Mouse (Mus musculus): Measurements from ENCODE around the gene Dennd1a.

Gene Dennd1a

DNA sequence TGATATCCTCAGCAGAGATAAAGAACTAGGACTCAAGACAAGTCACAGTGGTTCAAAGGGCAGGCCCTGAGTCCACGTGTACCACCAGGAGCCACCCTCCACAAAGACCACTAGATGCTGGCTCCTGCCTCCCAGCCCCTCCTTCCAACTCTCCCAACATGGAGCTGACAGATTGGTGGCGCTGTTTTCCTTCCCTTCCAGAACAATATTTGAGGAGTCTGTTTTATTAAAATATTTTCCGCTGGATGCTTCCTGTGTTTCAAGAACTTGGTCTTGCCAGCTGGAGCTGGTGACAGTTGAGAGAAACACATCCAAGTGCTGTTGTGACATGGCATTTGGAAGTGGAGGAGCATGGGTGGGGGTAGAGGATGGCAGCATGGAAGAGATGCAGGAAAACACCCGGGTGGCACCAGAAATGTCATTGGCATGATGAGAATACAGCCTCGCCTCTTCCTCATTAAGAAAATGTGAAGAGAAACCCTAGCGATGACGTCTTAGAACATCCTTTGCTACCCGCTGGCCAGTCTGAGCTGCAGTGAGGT, 472.3 kb downstream of the Dennd1a start:
- no peak for DNase-seq (ENCODE audit: low read depth)

- DNase-seq (ENCODE audit: low read depth) = no peak
Observed at GRCm38 (mm10) chr2:37812401-37812800, 474.8 kb downstream of the Dennd1a start.

DNA sequence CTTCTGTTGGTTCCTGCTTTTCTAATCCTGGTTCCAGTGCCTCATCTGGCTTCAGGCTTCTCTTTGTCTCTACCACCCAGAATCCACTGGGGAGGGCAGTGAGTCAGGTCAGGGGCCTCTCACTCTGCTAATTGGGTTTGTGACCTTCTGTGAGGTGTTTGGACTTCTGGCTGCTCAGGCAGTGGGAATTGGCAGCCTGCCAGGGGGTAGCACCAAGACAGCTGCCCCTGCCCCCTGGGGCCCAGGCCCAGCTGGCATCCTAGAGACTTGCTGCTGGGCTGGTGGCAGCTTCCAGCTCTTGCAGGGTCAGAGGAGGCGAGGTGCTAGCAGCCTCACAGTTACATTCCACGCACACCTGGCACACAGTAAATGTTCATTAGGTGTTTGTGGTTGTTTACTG, 475.5 kb downstream of the Dennd1a start:
- no peak for DNase-seq (ENCODE audit: low read depth)

- peak; percentile 55 for DNase-seq (ENCODE audit: low read depth)
Observed at GRCm38 (mm10) chr2:37802610-37803212, 484.5 kb downstream of the Dennd1a start.

- DNase-seq (ENCODE audit: low read depth) = no peak
Observed at GRCm38 (mm10) chr2:37801687-37802086, 485.5 kb downstream of the Dennd1a start.

GRCm38 (mm10) chr2:37799137-37799536, 488.1 kb downstream of the Dennd1a start:
- no peak for DNase-seq (ENCODE audit: low read depth)

GRCm38 (mm10) chr2:37797046-37797445, 490.1 kb downstream of the Dennd1a start:
- DNase-seq (ENCODE audit: low read depth) = no peak

GRCm38 (mm10) chr2:37796021-37796420, 491.2 kb downstream of the Dennd1a start:
- no peak for DNase-seq (ENCODE audit: low read depth)

- no peak for DNase-seq (ENCODE audit: low read depth)
Observed at GRCm38 (mm10) chr2:37791340-37791739, 495.9 kb downstream of the Dennd1a start.

DNA sequence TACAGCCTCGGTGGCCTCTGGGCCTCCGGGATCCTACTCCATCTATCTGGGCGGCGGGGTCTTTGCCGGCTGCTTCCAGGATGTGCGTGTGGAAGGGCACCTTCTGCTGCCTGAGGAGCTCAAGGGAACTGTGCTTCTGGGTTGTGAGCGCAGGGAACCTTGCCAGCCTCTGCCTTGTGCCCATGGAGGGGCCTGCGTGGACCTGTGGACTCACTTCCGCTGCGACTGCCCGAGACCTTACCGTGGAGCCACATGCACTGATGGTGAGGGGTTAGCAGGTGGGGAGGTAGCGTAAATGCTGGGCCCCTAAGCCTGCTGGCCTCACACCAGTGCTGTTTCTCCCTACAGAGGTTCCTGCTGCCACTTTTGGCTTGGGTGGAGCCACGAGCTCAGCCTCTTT, 496.5 kb downstream of the Dennd1a start:
- no peak for DNase-seq (ENCODE audit: low read depth)

DNA sequence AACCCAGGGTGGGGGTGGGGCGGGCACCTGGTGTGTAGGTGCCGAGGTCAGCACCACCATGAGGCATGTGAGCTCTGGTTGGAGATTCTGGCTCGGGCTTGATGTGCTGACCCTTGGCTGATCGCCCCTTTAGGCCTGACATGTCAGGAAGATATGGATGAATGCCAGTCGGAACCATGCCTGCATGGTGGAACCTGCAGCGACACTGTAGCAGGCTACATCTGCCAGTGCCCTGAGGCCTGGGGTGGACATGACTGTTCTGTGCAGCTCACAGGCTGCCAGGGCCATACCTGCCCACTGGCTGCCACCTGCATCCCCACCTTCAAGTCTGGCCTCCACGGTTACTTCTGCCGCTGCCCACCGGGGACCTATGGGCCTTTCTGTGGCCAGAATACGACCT, 497.2 kb downstream of the Dennd1a start:
- no peak for DNase-seq (ENCODE audit: low read depth)

DNA sequence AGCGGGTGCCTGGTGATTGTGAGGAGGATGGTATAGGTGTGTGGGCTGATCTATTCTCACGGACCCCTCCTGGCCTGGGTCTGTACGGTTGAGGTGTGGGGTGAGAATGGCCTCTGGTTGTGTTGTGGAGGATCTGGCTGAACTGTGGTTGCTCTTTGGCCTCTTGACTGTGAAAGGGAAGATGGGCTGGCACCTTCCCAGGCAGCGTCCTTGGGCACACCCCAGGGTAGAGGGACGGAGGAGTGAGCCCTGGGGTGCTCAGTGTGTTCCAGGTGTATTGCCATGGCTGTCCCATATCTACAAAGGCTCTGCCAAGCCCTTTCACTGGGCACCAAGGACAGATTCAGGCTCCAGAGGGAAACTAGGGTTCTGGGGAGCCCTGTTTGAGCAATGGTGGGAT, 498.2 kb downstream of the Dennd1a start:
- DNase-seq (ENCODE audit: low read depth) = no peak

DNA sequence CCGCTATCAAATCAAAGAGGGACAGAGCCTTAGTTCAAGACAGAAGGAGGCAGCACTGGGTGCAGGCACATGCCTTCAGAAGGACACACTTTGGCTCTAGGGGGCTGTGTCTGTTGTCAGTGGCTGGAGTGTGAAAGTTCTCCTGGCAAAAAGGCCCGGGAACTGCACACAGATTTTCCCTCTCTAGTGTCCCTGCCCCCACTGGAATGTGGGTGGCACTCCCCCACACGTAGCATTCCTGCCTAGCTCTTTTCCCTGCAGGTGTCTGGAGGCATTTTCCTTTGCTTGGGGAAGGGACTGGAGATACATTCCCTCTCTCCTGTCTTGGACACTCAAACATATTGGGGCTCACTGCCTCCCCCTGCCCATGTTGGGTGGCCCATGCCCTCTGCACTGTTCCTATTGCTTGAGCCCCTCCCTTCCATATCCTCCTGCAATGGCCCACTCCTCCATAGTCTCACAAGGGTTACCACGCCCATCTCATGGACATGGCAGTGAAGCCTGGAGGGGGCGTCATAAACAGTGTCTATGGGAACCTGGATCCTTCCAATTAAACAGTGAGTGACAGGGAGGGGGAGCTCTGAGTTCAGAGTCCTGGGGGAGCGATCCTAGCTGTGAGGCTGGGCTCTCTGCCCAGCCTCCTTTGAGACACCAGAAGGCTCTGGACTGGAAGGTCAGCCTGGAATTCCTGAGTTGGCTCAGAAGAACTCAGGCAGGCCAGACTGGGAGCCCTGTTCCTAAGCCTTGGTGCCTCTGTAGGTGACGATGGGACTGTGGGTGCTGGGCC, 498.8 kb downstream of the Dennd1a start:
- DNase-seq (ENCODE audit: low read depth) = no peak

GRCm38 (mm10) chr2:37786461-37786860, 500.7 kb downstream of the Dennd1a start:
- no peak for DNase-seq (ENCODE audit: low read depth)

DNA sequence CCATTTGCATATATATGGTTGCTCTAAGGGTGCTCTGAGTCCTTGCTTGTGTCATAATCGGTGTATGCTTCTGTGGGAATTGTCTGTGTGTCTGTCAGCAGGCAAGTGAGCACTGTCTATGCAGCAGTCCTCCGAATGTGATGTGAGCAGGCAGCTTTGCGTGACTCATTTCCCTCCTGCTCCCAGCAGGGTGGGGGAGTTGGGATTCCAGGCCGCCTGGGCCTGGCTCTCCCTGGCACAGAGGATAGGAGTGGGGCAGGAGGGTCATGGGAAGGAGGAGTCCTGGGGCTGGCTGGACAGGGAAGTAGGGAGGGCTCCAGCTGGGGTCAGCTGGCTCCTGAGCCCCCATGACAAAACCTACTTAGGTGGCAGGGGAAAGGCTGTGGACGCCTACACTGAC, 502.7 kb downstream of the Dennd1a start:
- no peak for DNase-seq (ENCODE audit: low read depth)

- no peak for DNase-seq (ENCODE audit: low read depth)
Observed at GRCm38 (mm10) chr2:37782002-37782401, 505.2 kb downstream of the Dennd1a start.

GRCm38 (mm10) chr2:37781421-37781820, 505.8 kb downstream of the Dennd1a start:
- DNase-seq (ENCODE audit: low read depth) = no peak

- DNase-seq (ENCODE audit: low read depth) = peak; percentile 78
Observed at GRCm38 (mm10) chr2:37780270-37780929, 506.8 kb downstream of the Dennd1a start.

DNA sequence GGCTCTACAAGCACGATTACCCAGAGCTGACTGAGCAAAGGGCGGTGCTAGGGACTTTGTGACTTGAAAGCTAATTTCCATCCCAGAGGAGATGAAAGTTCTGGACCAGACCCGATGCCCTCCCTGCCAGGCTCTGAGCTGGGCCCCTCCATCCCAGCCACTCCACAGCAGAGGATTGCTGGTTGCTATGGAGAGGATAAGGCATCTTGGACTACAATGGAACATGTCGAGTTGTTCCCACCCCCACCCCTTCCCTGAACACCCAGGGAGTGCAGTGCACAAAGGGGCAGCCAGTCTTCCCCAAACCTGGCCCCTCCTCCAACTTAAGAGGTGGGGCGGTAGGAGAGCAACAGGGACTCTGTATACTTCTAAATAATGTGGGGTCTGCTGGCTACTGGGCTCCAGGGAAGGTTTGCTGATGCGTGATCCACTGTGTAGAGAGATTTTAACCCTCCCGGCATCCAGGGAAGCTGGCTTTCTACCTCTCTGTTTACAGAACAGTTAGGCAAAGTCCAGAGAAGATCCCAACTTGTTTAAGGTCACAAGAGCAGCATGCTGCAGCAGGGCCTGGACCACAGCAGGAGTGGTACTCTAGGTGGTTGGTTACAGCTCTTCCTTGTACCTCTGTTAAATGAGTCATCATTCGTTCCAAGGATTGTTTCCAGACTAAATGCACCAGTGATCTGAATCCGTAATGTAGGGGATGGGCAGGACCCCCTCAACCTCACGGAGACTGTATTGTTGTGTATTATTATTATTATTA, 509.1 kb downstream of the Dennd1a start:
- no peak for DNase-seq (ENCODE audit: low read depth)

DNA sequence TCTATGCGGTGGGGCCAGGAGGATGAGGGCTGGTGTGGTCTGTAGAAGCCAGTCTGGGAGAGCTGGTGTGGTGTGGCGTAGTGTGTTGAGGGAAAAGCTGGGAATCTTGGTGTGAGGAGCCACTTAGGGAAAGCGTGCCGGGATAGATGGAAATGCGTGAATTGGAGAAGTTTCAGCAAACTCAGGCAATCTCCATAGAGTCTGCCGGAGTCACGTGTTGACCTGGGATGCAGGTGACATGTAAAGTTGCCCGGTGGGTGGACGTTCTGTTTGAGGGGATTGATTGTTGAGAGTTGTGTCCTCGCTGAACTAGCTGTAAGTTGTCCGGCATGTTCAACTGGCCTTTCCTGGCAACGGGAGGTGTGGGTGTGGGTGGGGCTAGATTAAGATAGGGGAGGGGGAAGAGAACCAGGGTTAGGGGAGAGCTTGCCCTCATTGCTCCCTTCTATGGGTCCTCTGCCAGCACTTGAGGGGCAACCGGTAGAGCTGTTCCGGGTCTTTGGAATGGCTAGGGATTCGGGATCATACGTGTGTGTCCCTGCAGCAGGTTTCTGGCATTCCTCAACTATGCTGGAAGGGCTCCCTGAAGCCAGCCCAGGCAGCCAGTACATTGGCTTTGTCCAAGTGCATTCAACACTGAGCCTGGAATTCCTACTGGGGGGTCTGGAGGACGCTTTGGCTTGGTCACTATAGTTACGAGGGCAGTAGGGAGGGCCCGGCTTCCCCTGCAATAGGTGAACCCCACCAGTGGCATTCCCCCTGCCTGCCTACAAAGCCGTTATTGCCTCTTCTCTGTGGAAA, 510.4 kb downstream of the Dennd1a start:
- no peak for DNase-seq (ENCODE audit: low read depth)

DNA sequence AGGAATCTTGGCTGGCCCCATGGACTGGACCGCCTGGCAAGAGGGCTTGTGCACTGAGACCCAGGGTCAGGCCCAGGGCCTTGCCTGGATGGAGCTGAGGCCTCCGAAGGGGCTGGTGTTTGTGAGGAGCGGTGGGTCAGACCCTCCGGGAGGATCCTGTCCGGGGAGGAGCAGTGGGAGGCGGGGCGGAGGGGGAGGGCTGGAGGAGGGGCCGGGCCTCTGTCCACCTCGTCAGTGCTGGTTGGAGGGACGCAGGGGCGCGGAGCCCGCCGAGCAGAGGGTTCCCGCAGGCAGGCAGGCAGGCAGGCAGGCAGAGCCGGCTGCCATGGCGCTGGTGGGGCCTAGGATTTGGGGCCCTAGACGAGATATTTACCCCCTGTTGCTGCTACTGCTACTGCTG, 511.2 kb downstream of the Dennd1a start, which contains the start of gene Crb2:
Gene Crb2 (plus strand): TSS at position 234 of the 400 bp plus-strand sequence.
- no peak for DNase-seq (ENCODE audit: low read depth)
